Mouse (Mus musculus): ENCODE data around the gene Rps6. TPM values are rescaled to one million over a fixed set of nuclear protein-coding genes. Genes with fewer than 3 reads are reported as not detected.

The Rps6 gene
- polyA plus RNA-seq (2017; shearing (Covaris generic)): 616 TPM

DNA sequence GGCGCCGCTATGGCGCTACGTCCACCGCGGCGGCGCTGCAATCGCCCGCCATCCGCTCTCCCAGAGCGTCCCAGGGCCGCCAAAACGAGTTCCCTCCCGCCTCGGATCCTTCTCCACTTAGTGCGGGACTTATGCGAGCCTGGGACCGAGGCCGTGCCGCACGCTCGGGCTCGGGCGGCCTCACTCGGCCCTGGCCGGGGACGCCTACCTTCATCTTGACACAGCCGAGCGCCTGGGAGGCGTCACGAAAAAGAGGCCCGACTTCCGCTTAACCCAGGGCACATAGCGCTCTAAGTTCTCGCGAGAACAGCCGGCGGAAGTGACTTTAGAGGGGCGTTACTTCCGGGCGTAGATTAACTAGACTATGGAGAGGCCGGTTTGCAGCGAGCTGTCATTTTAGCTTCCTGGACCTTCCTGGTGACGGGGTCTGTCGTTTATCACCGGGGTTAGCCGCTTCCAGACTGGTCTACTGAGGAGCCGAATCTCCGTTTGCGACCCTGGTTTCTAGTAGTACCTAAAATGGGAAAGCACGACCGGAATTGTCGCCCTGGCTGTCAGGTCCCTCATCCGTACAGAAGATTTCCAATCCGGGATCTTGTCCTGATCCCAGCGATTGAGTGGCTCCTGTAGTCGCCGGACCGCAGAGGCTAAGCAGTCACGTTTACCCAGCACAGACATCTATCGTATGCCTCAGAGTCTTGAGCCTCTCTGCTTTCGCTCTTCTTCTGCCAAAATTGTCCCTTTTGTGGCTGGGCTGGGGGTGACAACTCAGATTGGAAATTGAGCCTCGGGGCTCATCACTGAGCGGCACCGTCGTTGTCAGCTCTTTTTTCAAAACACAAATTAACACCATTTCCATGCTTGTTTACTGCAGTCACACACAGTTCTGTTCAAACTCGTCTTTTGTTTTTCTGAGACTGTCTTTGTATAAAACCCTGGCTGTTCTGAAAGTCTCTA is at the start of gene Rps6:
Rps6 (minus strand) TSS at position 300 of the 957 bp plus-strand sequence.

GRCm38 (mm10) chr4:86874146-86874847 is 17.1 kb upstream of the Rps6 start, which contains the start of gene Acer2:
Gene Acer2, plus strand, starts transcription at chr4:86874396.

Other genes starting within 250 kb of the Rps6 start
- gene Haus6, start 245.4 kb downstream of the Rps6 start, polyA plus RNA-seq (2017; shearing (Covaris generic)): 14.0 TPM
- gene Plin2, start 187.4 kb downstream of the Rps6 start, polyA plus RNA-seq (2017; shearing (Covaris generic)): 18.7 TPM
- gene Dennd4c, start 108.9 kb downstream of the Rps6 start, polyA plus RNA-seq (2017; shearing (Covaris generic)): 10.1 TPM
- 12.0 TPM for gene Acer2, start 17.0 kb upstream of the Rps6 start, polyA plus RNA-seq (2017; shearing (Covaris generic))

All from CD4-positive, CD25-positive, alpha-beta regulatory T cell (primary cell).